Mouse (Mus musculus) adrenal gland, adult 2 months (tissue): ENCODE measurements around the gene Klrb1f. TPM values are rescaled to one million over a fixed set of nuclear protein-coding genes. Genes with fewer than 3 reads are reported as not detected.
"Not testable (repeated sequence)": the region's sequence is repeated elsewhere in the genome, so short reads cannot be mapped to it uniquely, and the experiment has no call there.

Experiments used
- DNase-seq: peaks from one replicate; pipeline ENCODE4 v3.0.0; 2021
- long read RNA-seq: library from polyadenylated mRNA; stranded (forward); transcript quantifications from one replicate; pipeline ENCODE4 v2.0.0, GENCODE M21; 2021
- polyA plus RNA-seq: library from polyadenylated mRNA; depleted of rRNA; stranded (reverse); fragments of >200 nt; gene quantifications from 2 replicates; pipeline ENCODE4 v1.2.3, GENCODE M21; 2012; rRNA removed
- total RNA-seq, 2 experiments: library from RNA; stranded (reverse); gene quantifications; 2 replicates each; pipeline ENCODE4 v1.2.3; 2021

Klrb1f gene
- total RNA-seq (under 1 TPM in 1 of 2 experiments, not detected in 1; 0.17 TPM), polyA plus RNA-seq (not detected in 2 replicates)
- long read RNA-seq = 0 reads

- DNase-seq = no peak
These were observed at the start of gene Klrb1f for GRCm38 (mm10) chr6:129045601-129046000. Gene Klrb1f (plus strand): TSS chr6:129045901.

- no peak for DNase-seq
These were observed 49.5 kb upstream of the Klrb1f start for GRCm38 (mm10) chr6:128996054-128996767.

- no peak for DNase-seq
These were observed 48.8 kb upstream of the Klrb1f start for GRCm38 (mm10) chr6:128996768-128997442.

- no peak for DNase-seq
These were observed 44.3 kb upstream of the Klrb1f start for GRCm38 (mm10) chr6:129001392-129001791.

GRCm38 (mm10) chr6:129008552-129008951 lies 37.1 kb upstream of the Klrb1f start:
- no peak for DNase-seq

- DNase-seq = not testable (repeated sequence)
These were observed 35.7 kb upstream of the Klrb1f start for GRCm38 (mm10) chr6:129009846-129010504.

GRCm38 (mm10) chr6:129010505-129010873 lies 35.2 kb upstream of the Klrb1f start:
- no peak for DNase-seq

GRCm38 (mm10) chr6:129012012-129012411 lies 33.7 kb upstream of the Klrb1f start:
- DNase-seq = not testable (repeated sequence)

- DNase-seq = no peak
These were observed 32.7 kb upstream of the Klrb1f start for GRCm38 (mm10) chr6:129012966-129013365.

GRCm38 (mm10) chr6:129013762-129014276 lies 31.9 kb upstream of the Klrb1f start:
- DNase-seq = no peak

- no peak for DNase-seq
These were observed 31.3 kb upstream of the Klrb1f start for GRCm38 (mm10) chr6:129014399-129014798.

- DNase-seq = no peak
These were observed 18.1 kb upstream of the Klrb1f start for GRCm38 (mm10) chr6:129027451-129028248.

GRCm38 (mm10) chr6:129030175-129030824 lies 15.4 kb upstream of the Klrb1f start:
- no peak for DNase-seq

- no peak for DNase-seq
These were observed 14.7 kb upstream of the Klrb1f start for GRCm38 (mm10) chr6:129030964-129031363.

- DNase-seq = no peak
These were observed 12.3 kb upstream of the Klrb1f start for GRCm38 (mm10) chr6:129033397-129033796.

- DNase-seq = no peak
These were observed 10.7 kb upstream of the Klrb1f start for GRCm38 (mm10) chr6:129035017-129035416.

- DNase-seq = no peak
These were observed 9.4 kb upstream of the Klrb1f start for GRCm38 (mm10) chr6:129036326-129036725.

- no peak for DNase-seq
These were observed 8.7 kb upstream of the Klrb1f start for GRCm38 (mm10) chr6:129036890-129037463.

- no peak for DNase-seq
These were observed 4.2 kb upstream of the Klrb1f start for GRCm38 (mm10) chr6:129041470-129041869.

GRCm38 (mm10) chr6:129042470-129042869 lies 3.2 kb upstream of the Klrb1f start:
- DNase-seq = no peak

GRCm38 (mm10) chr6:129048381-129048780 lies 2.7 kb downstream of the Klrb1f start:
- DNase-seq = no peak
